Mouse (Mus musculus) kidney, adult 8-10 months (tissue): ENCODE measurements around the gene Trmt61a.
"Not testable (repeated sequence)": the region's sequence is repeated elsewhere in the genome, so short reads cannot be mapped to it uniquely, and the experiment has no call there.

Experiments
- DNase-seq, 2 experiments: peaks; one replicate each; pipeline ENCODE4 v3.0.0; 2022

Gene Trmt61a

GRCm38 (mm10) chr12:111677882-111678669 is at the start of gene Trmt61a:
Gene Trmt61a (plus strand): TSS chr12:111678105.
- DNase-seq, result peak; percentile 87

- peak in 1 of 2 experiments; percentile 66 for DNase-seq
These were observed 29.8 kb upstream of the Trmt61a start for GRCm38 (mm10) chr12:111648061-111648645.

- DNase-seq, result no peak
These were observed 25.0 kb upstream of the Trmt61a start for GRCm38 (mm10) chr12:111652953-111653352.

GRCm38 (mm10) chr12:111653434-111653833 is 24.5 kb upstream of the Trmt61a start:
- peak; percentile 60 to 79 for DNase-seq

- DNase-seq, result peak; percentile 64 to 77
These were observed 22.2 kb upstream of the Trmt61a start for GRCm38 (mm10) chr12:111655695-111656094.

GRCm38 (mm10) chr12:111659331-111659730 is 18.6 kb upstream of the Trmt61a start:
- DNase-seq, result peak in 1 of 2 experiments; percentile 46

- DNase-seq, result no peak
These were observed 17.3 kb upstream of the Trmt61a start for GRCm38 (mm10) chr12:111660628-111661027.

GRCm38 (mm10) chr12:111661554-111661953 is 16.4 kb upstream of the Trmt61a start:
- not testable (repeated sequence) for DNase-seq

- DNase-seq, result no peak
These were observed 14.4 kb upstream of the Trmt61a start for GRCm38 (mm10) chr12:111663228-111664143.

- no peak for DNase-seq
These were observed 13.7 kb upstream of the Trmt61a start for GRCm38 (mm10) chr12:111664144-111664634.

GRCm38 (mm10) chr12:111665041-111665880 is 12.6 kb upstream of the Trmt61a start:
- no peak for DNase-seq

GRCm38 (mm10) chr12:111666380-111666779 is 11.5 kb upstream of the Trmt61a start:
- no peak for DNase-seq

- DNase-seq, result no peak
These were observed 10.5 kb upstream of the Trmt61a start for GRCm38 (mm10) chr12:111667421-111667820.

GRCm38 (mm10) chr12:111668457-111668912 is 9.4 kb upstream of the Trmt61a start:
- DNase-seq, result peak; percentile 90 to 97

GRCm38 (mm10) chr12:111669000-111669788 is 8.7 kb upstream of the Trmt61a start:
- no peak for DNase-seq

GRCm38 (mm10) chr12:111669961-111670360 is 7.9 kb upstream of the Trmt61a start:
- DNase-seq, result no peak

- DNase-seq, result no peak
These were observed 7.4 kb upstream of the Trmt61a start for GRCm38 (mm10) chr12:111670371-111670971.

- DNase-seq, result no peak
These were observed 6.9 kb upstream of the Trmt61a start for GRCm38 (mm10) chr12:111670976-111671375.

- DNase-seq, result no peak
These were observed 6.4 kb upstream of the Trmt61a start for GRCm38 (mm10) chr12:111671431-111671902.

- DNase-seq, result peak; percentile 67 to 71
These were observed 5.7 kb upstream of the Trmt61a start, which contains the start of gene Ckb for GRCm38 (mm10) chr12:111672176-111672575. Gene Ckb (minus strand): TSS chr12:111672338.
